Mouse (Mus musculus) MEL (cell line): Measurements from ENCODE around the gene Slc8a1. TPM values are rescaled to one million over a fixed set of nuclear protein-coding genes. Genes with fewer than 3 reads are reported as not detected.

ENCODE experiments used
- DNase-seq: peaks from one replicate; pipeline ENCODE4 v3.0.0; 2011; ENCODE audit warnings: low read depth, low spot score
- H3K27ac ChIP-seq: 2 replicates; pipeline ENCODE4 v1.5.1; 2012; ENCODE audit warnings: low read depth, mild to moderate bottlenecking, control low read depth, low read length, moderate library complexity; ENCODE audit not compliant: control insufficient read depth
- H3K27me3 ChIP-seq, 2 experiments: fragments of 150-350 bp in 1 of 2; sonication (generic) in 1 of 2; 2 replicates each; pipeline ENCODE4 v1.6.1; 2012; ENCODE audit warnings: low read length in 2 of 2, mild to moderate bottlenecking in 2 of 2, improper control_type of control experiment in 1 of 2, moderate library complexity in 1 of 2; ENCODE audit not compliant: insufficient read depth in 2 of 2, control insufficient read depth in 1 of 2
- H3K36me3 ChIP-seq, 2 experiments: 2 replicates each; pipeline ENCODE4 v1.6.1; 2012 to 2014; ENCODE audit warnings: low read length in 2 of 2, improper control_type of control experiment in 1 of 2, inconsistent platforms in 1 of 2, mild to moderate bottlenecking in 1 of 2; ENCODE audit not compliant: insufficient read depth in 2 of 2, control insufficient read depth in 1 of 2
- H3K4me1 ChIP-seq, 2 experiments: fragments of 150-350 bp in 1 of 2; sonication (generic) in 1 of 2; 2 replicates each; pipeline ENCODE4 v1.6.1; 2012; ENCODE audit warnings: low read length in 2 of 2, improper control_type of control experiment in 1 of 2, mild to moderate bottlenecking in 1 of 2; ENCODE audit not compliant: insufficient read depth in 2 of 2, control insufficient read depth in 1 of 2
- H3K4me3 ChIP-seq, 2 experiments: fragments of 150-350 bp in 1 of 2; sonication (generic) in 1 of 2; 2 replicates each; pipeline ENCODE4 v1.5.1; 2012; ENCODE audit warnings: low read depth in 2 of 2, low read length in 2 of 2, mild to moderate bottlenecking in 2 of 2, moderate library complexity in 2 of 2, control low read depth in 1 of 2, improper control_type of control experiment in 1 of 2; ENCODE audit not compliant: control insufficient read depth in 1 of 2, insufficient read depth in 1 of 2
- H3K79me2 ChIP-seq: 2 replicates; pipeline ENCODE4 v1.6.1; 2012; ENCODE audit warnings: mild to moderate bottlenecking, low read length, moderate library complexity; ENCODE audit not compliant: control insufficient read depth, poor library complexity, insufficient read depth
- H3K9ac ChIP-seq: 2 replicates; pipeline ENCODE4 v1.6.1; 2012; ENCODE audit warnings: low read depth, mild to moderate bottlenecking, control low read depth, low read length, moderate library complexity; ENCODE audit not compliant: control insufficient read depth, poor library complexity, severe bottlenecking
- H3K9me3 ChIP-seq: fragments of 150-350 bp; sonication (generic); replicated peaks from 2 replicates; pipeline ENCODE4 v1.6.1; 2012; ENCODE audit warnings: mild to moderate bottlenecking, low read length, improper control_type of control experiment, moderate library complexity; ENCODE audit not compliant: insufficient read depth
- BHLHE40 ChIP-seq: IDR thresholded peaks from 2 replicates; pipeline ENCODE4 v1.6.1; 2012; ENCODE audit warnings: low read depth, mild to moderate bottlenecking, inconsistent platforms, low read length, improper control_type of control experiment, borderline replicate concordance
- CHD1 ChIP-seq: IDR thresholded peaks from 2 replicates; pipeline ENCODE4 v1.6.1; 2012; ENCODE audit warnings: low read depth, mild to moderate bottlenecking, inconsistent platforms, low read length, improper control_type of control experiment
- CHD2 ChIP-seq: IDR thresholded peaks from 2 replicates; pipeline ENCODE4 v1.6.1; 2011; ENCODE audit warnings: low read length, improper control_type of control experiment
- CTCF ChIP-seq, 3 experiments: IDR thresholded peaks in 2 of 3; conservative IDR thresholded peaks in 1 of 3; 2 replicates each; pipeline ENCODE4 v1.5.1; 2011 to 2012; ENCODE audit warnings: low read length in 3 of 3, low read depth in 2 of 3, mild to moderate bottlenecking in 2 of 3, improper control_type of control experiment in 1 of 3, inconsistent platforms in 1 of 3, mixed read lengths in 1 of 3, moderate library complexity in 1 of 3; ENCODE audit not compliant: control insufficient read depth in 1 of 3, insufficient read depth in 1 of 3, poor library complexity in 1 of 3, severe bottlenecking in 1 of 3
- ETS1 ChIP-seq: IDR thresholded peaks from 2 replicates; pipeline ENCODE4 v1.6.1; 2012; ENCODE audit warnings: low read depth, mild to moderate bottlenecking, inconsistent platforms, low read length, improper control_type of control experiment, moderate library complexity
- GATA1 ChIP-seq: IDR thresholded peaks from 2 replicates; pipeline ENCODE4 v1.6.1; 2011; ENCODE audit warnings: low read depth, low read length, improper control_type of control experiment
- MAZ ChIP-seq: IDR thresholded peaks from 2 replicates; pipeline ENCODE4 v1.6.1; 2012; ENCODE audit warnings: low read depth, mild to moderate bottlenecking, inconsistent platforms, low read length, improper control_type of control experiment
- MYB ChIP-seq: IDR thresholded peaks from 2 replicates; pipeline ENCODE4 v1.6.1; 2011; ENCODE audit warnings: mild to moderate bottlenecking, low read depth, low read length, improper control_type of control experiment
- MYC ChIP-seq: IDR thresholded peaks from 2 replicates; pipeline ENCODE4 v1.6.1; 2011; ENCODE audit warnings: low read depth, mild to moderate bottlenecking, low read length, improper control_type of control experiment, moderate library complexity
- NELFE ChIP-seq: IDR thresholded peaks from 2 replicates; pipeline ENCODE4 v1.6.1; 2011; ENCODE audit warnings: low read depth, low read length, improper control_type of control experiment
- POLR2AphosphoS5 ChIP-seq: IDR thresholded peaks from 2 replicates; pipeline ENCODE4 v1.6.1; 2012; ENCODE audit warnings: low read depth, borderline replicate concordance, mild to moderate bottlenecking, inconsistent platforms, low read length, moderate library complexity, mixed read lengths
- RCOR1 ChIP-seq: IDR thresholded peaks from 2 replicates; pipeline ENCODE4 v1.6.1; 2012; ENCODE audit warnings: low read depth, mild to moderate bottlenecking, inconsistent platforms, low read length, improper control_type of control experiment
- SIN3A ChIP-seq: IDR thresholded peaks from 2 replicates; pipeline ENCODE4 v1.6.1; 2012; ENCODE audit warnings: low read length, improper control_type of control experiment, inconsistent platforms
- SMC3 ChIP-seq: IDR thresholded peaks from 2 replicates; pipeline ENCODE4 v1.6.1; 2011; ENCODE audit warnings: low read depth, low read length, improper control_type of control experiment
- TCF12 ChIP-seq: IDR thresholded peaks from 2 replicates; pipeline ENCODE4 v1.6.1; 2014; ENCODE audit warnings: low read depth, mild to moderate bottlenecking, inconsistent platforms, low read length, improper control_type of control experiment, moderate library complexity
- UBTF ChIP-seq: IDR thresholded peaks from 2 replicates; pipeline ENCODE4 v1.6.1; 2012; ENCODE audit warnings: low read depth, mild to moderate bottlenecking, inconsistent platforms, low read length, improper control_type of control experiment, moderate library complexity, borderline replicate concordance; ENCODE audit not compliant: insufficient read depth
- ZNF384 ChIP-seq: IDR thresholded peaks from 2 replicates; pipeline ENCODE4 v1.6.1; 2012; ENCODE audit warnings: low read depth, mild to moderate bottlenecking, inconsistent platforms, low read length, improper control_type of control experiment
- polyA plus RNA-seq, 2 experiments: library from polyadenylated mRNA; stranded (reverse) in 1 of 2; unstranded in 1 of 2; fragments of >175 nt in 1 of 2; fragments of >200 nt in 1 of 2; gene quantifications; 2 replicates each; pipeline versions ENCODE4 v1.2.1 to v1.2.4; 2012; ENCODE audit warnings: low replicate concordance in 2 of 2, low read depth in 1 of 2; ENCODE audit not compliant: insufficient read length in 2 of 2, insufficient read depth in 1 of 2, missing spikeins in 1 of 2
- total RNA-seq: library from RNA; depleted of rRNA; stranded (reverse); fragments of 300-350 nt; gene quantifications from 2 replicates; pipeline ENCODE4 v1.2.3, GENCODE M21; 2012

Slc8a1 gene
- total and polyA plus RNA-seq, 3 experiments = 0.86 to 1.0 TPM; not detected in 1

GRCm38 (mm10) chr17:81676203-81676602 lies 62.0 kb downstream of the Slc8a1 start:
- Histone ChIP-seq H3K9me3 (no peaks in the 10 kb centered on the region), H3K27ac (no peak overlapping the region), H3K27me3 (no peaks in the 10 kb centered on the region), H3K4me1 (no peaks in the 10 kb centered on the region), H3K4me3 (no peak overlapping the region), H3K36me3 (no peaks in the 10 kb centered on the region), H3K79me2 (no peaks in the 10 kb centered on the region), H3K9ac (no peak overlapping the region)
- DNase-seq = no peak
- TF ChIP-seq ZNF384 (no peak), SMC3 (no peak), NELFE (no peak), RCOR1 (no peak), BHLHE40 (no peak), MAZ (no peak), CTCF (IDR thresholded peaks at IDR 0.05 in 2 of 3, conservative IDR thresholded peaks at IDR 0.05 in 1 of 3; ENCODE audit: control insufficient read depth in 1 of 3, insufficient read depth in 1 of 3, low read depth in 2 of 3, low read length in 3 of 3, poor library complexity in 1 of 3, severe bottlenecking in 1 of 3) (no peak), SIN3A (no peak), CHD2 (no peak), MYB (no peak), POLR2AphosphoS5 (no peak), UBTF (no peak), CHD1 (no peak), GATA1 (no peak), MYC (no peak), TCF12 (no peak)

- no peaks in the 10 kb centered on the region; a peak in 2 of 4 replicates for H3K4me1 ChIP-seq
- no peaks in the 10 kb centered on the region for H3K36me3 ChIP-seq
- peaks cover 2% of the 10 kb centered on the region; the same call in 1 of the 2 replicates for H3K79me2 ChIP-seq
- no peaks in the 10 kb centered on the region for H3K9me3 ChIP-seq
- no peaks in the 10 kb centered on the region; a peak in 1 of 4 replicates for H3K27me3 ChIP-seq
- no peak for DNase-seq
- H3K4me3 ChIP-seq = no peak overlapping the region
- TF ChIP-seq MAZ (no peak), ETS1 (no peak)
- H3K9ac ChIP-seq = no peak overlapping the region
- H3K27ac ChIP-seq = no peak overlapping the region
Observed at GRCm38 (mm10) chr17:81671245-81671644, 66.9 kb downstream of the Slc8a1 start.
